Mouse (Mus musculus): ENCODE measurements at regions not wholly inside any gene's neighbourhood (a gene's known extent, or its start where the extent isn't known, plus 50 kb on each side); places are given as distances from the start of the nearest gene placed in this dataset.

GRCm38 (mm10) chr2:103893159-103893740 lies 64.5 kb upstream of the Lmo2 start:
- DNase-seq, result no peak

- no peak for DNase-seq
Observed at GRCm38 (mm10) chr2:103893805-103894204, 64.0 kb upstream of the Lmo2 start.

- no peak for DNase-seq
Observed at GRCm38 (mm10) chr2:103894981-103895676, 62.7 kb upstream of the Lmo2 start.

GRCm38 (mm10) chr2:103896160-103896559 lies 61.6 kb upstream of the Lmo2 start:
- no peak for DNase-seq

GRCm38 (mm10) chr2:103896814-103897213 lies 61.0 kb upstream of the Lmo2 start:
- no peak for DNase-seq

- no peak for DNase-seq
Observed at GRCm38 (mm10) chr2:103899713-103900112, 58.1 kb upstream of the Lmo2 start.

- peak; percentile 75 for DNase-seq
Observed at GRCm38 (mm10) chr2:103900384-103900783, 57.4 kb upstream of the Lmo2 start.

GRCm38 (mm10) chr2:103901457-103901856 lies 56.3 kb upstream of the Lmo2 start:
- no peak for DNase-seq

GRCm38 (mm10) chr2:103902777-103903176 lies 55.0 kb upstream of the Lmo2 start:
- DNase-seq, result no peak

- DNase-seq, result no peak
Observed at GRCm38 (mm10) chr2:103905681-103906080, 52.1 kb upstream of the Lmo2 start.

GRCm38 (mm10) chr2:103906581-103907184 lies 51.1 kb upstream of the Lmo2 start:
- no peak for DNase-seq
